Mouse (Mus musculus) left cerebral cortex, postnatal 25 days (tissue): ENCODE results near the gene Gdpd2. TPM values are rescaled to one million over a fixed set of nuclear protein-coding genes. Genes with fewer than 3 reads are reported as not detected.

ENCODE experiments used
- DNase-seq, 2 experiments: peaks; one replicate each; pipeline ENCODE4 v3.0.0; 2022; ENCODE audit warnings: low spot score in 2 of 2, mixed read lengths in 1 of 2
- intact Hi-C: fragments of 180-260 bp; cut with DNase I; formaldehyde crosslinking; loops from one replicate; pipeline ENCODE4 v1.15.1; 2025
- total RNA-seq, 2 experiments: library from RNA; stranded (reverse); gene quantifications; 2 replicates each; pipeline ENCODE4 v1.2.3; 2021

Gene Gdpd2
- total RNA-seq, 2 experiments from 2014 or later, result 8.5 to 11.6 TPM

DNA sequence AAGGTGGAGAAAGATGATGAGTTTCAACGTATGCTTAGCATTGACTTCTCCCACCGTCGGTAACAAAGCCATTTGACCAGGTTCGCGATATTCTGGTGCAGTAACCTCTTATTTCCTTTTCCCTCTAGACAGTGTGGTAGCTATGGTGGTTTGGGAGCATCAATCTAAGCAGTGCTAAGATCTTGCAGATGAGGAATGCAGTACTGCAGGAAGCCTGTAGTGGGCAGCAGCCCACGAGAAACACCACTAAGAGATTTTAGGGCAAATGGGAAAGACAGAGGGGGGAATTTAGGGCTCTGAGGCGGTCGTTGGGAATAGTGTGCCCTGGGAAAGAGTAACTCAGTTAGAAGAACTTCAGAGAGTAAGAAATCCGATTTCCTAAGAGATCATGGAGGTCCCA, 46.8 kb downstream of the Gdpd2 start:
- DNase-seq, result peak; percentile 57 to 68
- intact Hi-C loops, result loop anchor here (10.0 kb wide), 1 partner anchor 168 kb away; no protein-coding TSS in a partner anchor

DNA sequence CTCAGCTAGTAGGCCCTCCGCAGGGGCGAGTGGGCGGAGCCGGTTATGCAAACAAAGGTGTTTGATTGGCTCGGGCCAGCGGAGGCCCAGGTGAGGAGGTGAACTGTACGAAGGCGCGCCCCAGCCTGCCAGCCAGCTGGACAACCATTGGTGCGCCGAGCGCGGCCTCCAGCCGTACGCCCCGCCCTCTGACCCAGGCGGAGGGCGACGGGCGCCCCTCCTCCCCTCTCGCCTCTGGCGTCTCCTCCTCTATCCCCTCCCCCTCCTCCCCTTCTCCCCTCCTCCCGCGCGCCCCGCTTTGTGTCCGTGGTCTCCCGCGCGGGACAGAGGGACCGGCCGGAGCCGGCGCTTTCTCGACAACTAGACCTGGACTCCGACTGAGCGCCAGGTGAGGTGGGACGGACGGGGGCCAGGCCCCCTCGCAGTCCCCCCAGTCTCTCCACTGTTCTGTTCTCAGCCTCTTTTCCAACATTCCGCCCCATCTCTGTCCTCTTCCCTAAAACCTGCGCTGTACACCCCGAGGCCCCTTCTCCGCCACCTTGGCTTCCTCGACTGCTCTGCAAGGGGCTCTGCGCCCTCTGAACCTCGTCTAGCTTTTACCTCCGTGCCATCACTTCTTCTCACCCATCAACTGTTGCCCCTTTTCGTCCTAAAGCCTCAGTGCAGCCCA, 47.4 kb downstream of the Gdpd2 start:
- no peak for DNase-seq

DNA sequence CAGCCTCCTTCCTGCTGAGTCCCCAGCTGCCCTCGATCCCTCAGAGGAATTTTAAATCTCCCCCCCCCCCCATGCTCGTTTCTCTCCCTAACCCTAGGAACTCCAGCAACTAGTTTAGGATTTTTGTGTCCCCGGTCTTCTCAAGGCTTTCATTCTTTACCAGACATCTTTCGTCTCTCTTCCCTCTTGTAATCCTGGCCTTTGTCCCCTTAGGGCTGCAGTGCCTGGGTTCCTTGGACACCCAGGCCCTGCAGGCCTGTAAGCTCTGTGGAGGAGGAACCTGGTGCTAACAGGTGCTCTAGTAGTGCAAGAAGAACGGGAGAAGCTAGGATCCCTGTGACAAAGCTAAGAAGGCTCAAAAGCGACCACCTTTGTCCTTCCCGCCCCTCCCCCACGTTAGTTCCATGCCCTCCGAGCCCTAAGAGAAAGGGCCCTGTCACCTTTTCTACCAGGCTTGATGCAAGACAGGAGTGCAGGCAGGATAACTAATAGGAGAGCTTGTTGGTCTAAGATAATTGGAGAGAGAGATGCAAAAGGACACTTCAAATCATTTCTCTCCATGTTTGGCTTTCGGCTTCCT, 48.1 kb downstream of the Gdpd2 start:
- intact Hi-C loops, result loop anchor here (10.0 kb wide), 1 partner anchor 167 kb away; no protein-coding TSS in a partner anchor
- DNase-seq, result no peak

More for the DNA sequence above, 47.4 kb downstream of the Gdpd2 start:
- intact Hi-C loops, result loop anchor here (10.0 kb wide), 1 partner anchor 168 kb away; no protein-coding TSS in a partner anchor

DNA sequence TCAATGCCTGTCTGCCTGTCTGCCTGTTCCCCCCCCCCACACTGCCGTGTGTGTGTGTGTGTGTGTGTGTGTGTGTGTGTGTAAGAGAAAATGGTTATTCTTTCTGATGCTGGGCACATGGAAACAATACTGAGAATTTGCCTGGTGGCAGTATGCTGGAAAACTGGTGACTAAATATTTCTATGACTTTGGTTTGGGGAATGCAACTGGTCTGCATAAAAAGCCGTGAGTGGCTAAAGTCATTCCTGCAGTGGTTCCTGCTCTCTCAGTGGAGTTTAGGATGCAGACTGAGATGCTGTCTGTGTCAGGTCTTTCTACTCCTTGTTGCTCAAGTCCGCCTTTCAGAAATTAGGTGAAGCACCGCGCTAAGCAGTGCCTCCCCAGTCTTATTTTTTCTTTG, 48.7 kb downstream of the Gdpd2 start:
- intact Hi-C loops, result loop anchor here (10.0 kb wide), 1 partner anchor 166 kb away; no protein-coding TSS in a partner anchor
- DNase-seq, result no peak

Other genes starting within 250 kb of the Gdpd2 start
- 10 to 100 TPM; 33.3 to 34.9 TPM for gene Igbp1, start 235.6 kb upstream of the Gdpd2 start, total RNA-seq
- gene Dgat2l6, start 205.0 kb upstream of the Gdpd2 start, total RNA-seq, result under 1 TPM; 0.37 TPM
- not detected for gene Awat1, start 157.6 kb upstream of the Gdpd2 start, total RNA-seq
- gene P2ry4, start 135.0 kb upstream of the Gdpd2 start, total RNA-seq, result not detected
- gene Arr3, start 124.4 kb upstream of the Gdpd2 start, total RNA-seq, result 1 to 10 TPM; 1.3 to 2.3 TPM
- gene Kif4, start 104.1 kb upstream of the Gdpd2 start, total RNA-seq, result under 1 TPM; 0.66 to 0.98 TPM
- 10 to 100 TPM; 44.4 to 51.7 TPM for gene Pdzd11, start 103.3 kb upstream of the Gdpd2 start, total RNA-seq
- gene Dlg3, start 37.8 kb downstream of the Gdpd2 start, total RNA-seq, result 100 to 1,000 TPM; 151 to 153 TPM